Mouse (Mus musculus): Measurements from ENCODE around the gene Slc6a18.

- TF ChIP-seq CTCF (IDR thresholded peaks at IDR 0.05; ENCODE audit: low read depth, low read length) (no peak), GATA2 (IDR thresholded peaks at IDR 0.05; ENCODE audit: borderline replicate concordance, low read depth, low read length) (no peak), TAL1 (conservative IDR thresholded peaks at IDR 0.05; ENCODE audit: low read depth, low read length) (no peak), GATA1 (IDR thresholded peaks at IDR 0.05; ENCODE audit: borderline replicate concordance, low read length) (no peak)
Measured at GRCm38 (mm10) chr13:73688934-73689333, 11.1 kb upstream of the Slc6a18 start.

Measured in G1E (cell line).